Mouse (Mus musculus) layer of hippocampus, adult 9-10 months (tissue): ENCODE measurements around the gene Tcte1.

Source experiments
- DNase-seq: peaks from one replicate; pipeline ENCODE4 v3.0.0; 2022; ENCODE audit warnings: low spot score

Tcte1 gene

GRCm38 (mm10) chr17:45515204-45515726 lies 8.0 kb upstream of the Tcte1 start:
- no peak for DNase-seq

GRCm38 (mm10) chr17:45515806-45516205 lies 7.4 kb upstream of the Tcte1 start:
- DNase-seq: no peak

- peak; percentile 64 for DNase-seq
Observed at GRCm38 (mm10) chr17:45516488-45516887, 6.7 kb upstream of the Tcte1 start.

GRCm38 (mm10) chr17:45517135-45517534 lies 6.1 kb upstream of the Tcte1 start:
- DNase-seq: no peak

GRCm38 (mm10) chr17:45517549-45518215 lies 5.6 kb upstream of the Tcte1 start:
- no peak for DNase-seq

GRCm38 (mm10) chr17:45518766-45519475 lies 4.3 kb upstream of the Tcte1 start:
- DNase-seq: no peak

GRCm38 (mm10) chr17:45520136-45520535 lies 3.1 kb upstream of the Tcte1 start:
- DNase-seq: no peak

GRCm38 (mm10) chr17:45524961-45525360 lies 1.7 kb downstream of the Tcte1 start:
- DNase-seq: no peak

GRCm38 (mm10) chr17:45526571-45526970 lies 3.3 kb downstream of the Tcte1 start:
- no peak for DNase-seq

- DNase-seq: no peak
Observed at GRCm38 (mm10) chr17:45530346-45530782, 7.1 kb downstream of the Tcte1 start.

GRCm38 (mm10) chr17:45532896-45533295 lies 9.7 kb downstream of the Tcte1 start:
- DNase-seq: no peak

- DNase-seq: no peak
Observed at GRCm38 (mm10) chr17:45536264-45536663, 13.0 kb downstream of the Tcte1 start.

- DNase-seq: no peak
Observed at GRCm38 (mm10) chr17:45538394-45538793, 15.2 kb downstream of the Tcte1 start.

GRCm38 (mm10) chr17:45539664-45540063 lies 16.4 kb downstream of the Tcte1 start:
- no peak for DNase-seq

GRCm38 (mm10) chr17:45542129-45542528 lies 18.9 kb downstream of the Tcte1 start:
- no peak for DNase-seq

GRCm38 (mm10) chr17:45542705-45543104 lies 19.5 kb downstream of the Tcte1 start:
- no peak for DNase-seq

GRCm38 (mm10) chr17:45543115-45543514 lies 19.9 kb downstream of the Tcte1 start:
- DNase-seq: no peak

- DNase-seq: no peak
Observed at GRCm38 (mm10) chr17:45544001-45544872, 21.0 kb downstream of the Tcte1 start.

- no peak for DNase-seq
Observed at GRCm38 (mm10) chr17:45544873-45545277, 21.6 kb downstream of the Tcte1 start.

- no peak for DNase-seq
Observed at GRCm38 (mm10) chr17:45545278-45545961, 22.2 kb downstream of the Tcte1 start.

- no peak for DNase-seq
Observed at GRCm38 (mm10) chr17:45546941-45547340, 23.7 kb downstream of the Tcte1 start.
